Mouse (Mus musculus) cerebellum, postnatal 14 days (tissue): ENCODE measurements around the gene Gns.

ENCODE experiments used
- DNase-seq, 2 experiments: peaks; one replicate each; pipeline ENCODE4 v3.0.0; 2021; ENCODE audit warnings: mixed read lengths in 2 of 2

The Gns gene

DNA sequence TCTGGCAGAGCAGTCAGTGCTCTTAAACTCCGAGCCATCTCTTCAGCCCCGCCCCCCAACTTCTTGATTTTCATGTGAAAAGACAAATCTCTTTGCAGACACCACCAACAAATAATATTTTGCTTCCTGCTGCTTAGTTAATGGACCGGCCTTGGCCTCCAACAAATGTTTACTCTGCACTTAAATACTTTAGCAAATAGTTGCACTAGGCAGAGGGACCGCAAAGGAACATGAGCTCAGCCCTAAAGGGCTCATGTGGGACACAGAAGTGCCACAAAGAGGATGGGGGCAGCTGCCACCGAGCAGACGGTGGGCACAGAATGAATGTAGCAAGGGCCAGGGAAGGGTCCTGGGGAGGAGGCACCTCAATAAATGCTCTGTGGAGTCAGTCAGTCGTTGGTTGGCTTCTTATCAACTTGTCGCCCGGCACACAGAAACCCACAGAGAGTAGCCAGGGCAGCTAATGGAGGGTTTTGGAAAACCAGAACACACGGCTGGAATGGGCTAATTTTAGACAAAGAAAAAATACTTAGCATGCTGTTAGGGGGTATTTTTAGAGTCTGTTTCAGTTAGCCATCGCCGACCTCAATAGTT, 67.2 kb downstream of the Gns start:
- no peak for DNase-seq

GRCm38 (mm10) chr10:121432635-121433280, 67.9 kb downstream of the Gns start:
- peak in 1 of 2 experiments; percentile 53 for DNase-seq

- DNase-seq = no peak
Observed at GRCm38 (mm10) chr10:121434441-121435103, 69.7 kb downstream of the Gns start.

- no peak for DNase-seq
Observed at GRCm38 (mm10) chr10:121435546-121436257, 70.8 kb downstream of the Gns start.

- no peak for DNase-seq
Observed at GRCm38 (mm10) chr10:121436258-121436645, 71.4 kb downstream of the Gns start.

DNA sequence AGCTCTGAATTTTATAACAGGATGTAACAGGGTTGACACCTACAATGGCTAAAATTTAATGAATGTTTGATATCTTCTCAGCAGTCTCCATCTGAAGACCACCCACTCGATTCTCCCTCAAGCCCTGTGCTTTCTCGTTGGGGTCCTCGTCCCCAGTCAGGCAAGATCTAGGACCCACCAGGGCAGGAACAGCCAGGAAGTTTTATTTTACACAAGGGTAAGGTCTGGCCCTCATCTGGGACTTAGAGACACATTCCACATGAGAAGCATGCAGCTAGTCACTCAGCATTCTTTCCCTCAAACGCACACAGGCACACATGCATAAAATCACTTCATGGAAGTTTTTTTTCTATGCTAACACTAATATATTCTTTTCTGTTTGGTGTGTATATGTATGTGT, 71.8 kb downstream of the Gns start:
- no peak for DNase-seq

GRCm38 (mm10) chr10:121438109-121438508, 73.2 kb downstream of the Gns start:
- DNase-seq = no peak

DNA sequence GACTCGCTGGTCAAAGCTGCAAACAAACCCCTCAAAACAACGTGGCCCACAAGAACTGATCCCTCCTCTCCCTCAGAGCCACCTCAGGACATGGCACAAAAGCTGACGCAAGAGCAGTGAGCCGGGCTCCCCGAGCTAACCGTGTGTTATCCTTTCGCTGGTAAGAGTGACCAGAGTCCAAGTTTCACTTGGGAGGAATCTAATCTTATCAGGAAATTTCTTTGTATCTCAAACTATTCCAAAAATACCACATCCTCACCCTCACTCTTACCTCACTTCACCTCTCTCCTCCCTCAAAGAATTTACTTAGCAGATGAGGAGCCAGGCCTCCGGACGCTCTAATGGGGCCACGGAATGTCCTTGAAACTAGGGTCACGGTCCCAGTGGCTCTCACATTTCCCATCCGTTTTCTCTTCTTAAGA, 74.4 kb downstream of the Gns start:
- no peak for DNase-seq

- DNase-seq = no peak
Observed at GRCm38 (mm10) chr10:121443791-121444190, 78.9 kb downstream of the Gns start.

DNA sequence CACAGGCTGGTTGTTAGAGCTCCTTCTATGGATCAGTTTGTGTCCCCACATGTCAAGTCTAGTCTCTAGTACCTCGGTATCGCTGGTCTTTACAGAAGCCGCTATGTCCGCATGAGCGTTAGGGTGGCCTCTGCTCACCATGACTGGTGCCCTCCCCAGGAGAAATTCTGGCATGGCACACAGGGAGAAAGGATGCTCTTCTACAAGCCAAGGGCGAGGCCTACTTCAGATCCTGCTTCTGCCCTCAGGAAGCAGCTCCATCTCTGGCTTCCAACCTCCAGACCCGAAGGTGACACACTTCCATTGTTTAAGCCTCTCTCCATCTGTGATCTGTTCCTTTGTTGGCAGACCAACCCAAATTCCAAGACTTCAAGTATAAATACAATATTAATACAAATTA, 79.3 kb downstream of the Gns start:
- DNase-seq = no peak

- no peak for DNase-seq
Observed at GRCm38 (mm10) chr10:121445808-121446207, 80.9 kb downstream of the Gns start.
